Mouse (Mus musculus): ENCODE measurements around the gene Rgl2. TPM values are rescaled to one million over a fixed set of nuclear protein-coding genes. Genes with fewer than 3 reads are reported as not detected.

Rgl2 gene
- polyA plus RNA-seq (2021; fragmentation: Nextera tagmentation) = 4.3 and 4.4 TPM in 2 replicates
- long read RNA-seq, experiment 1, partial matches to known transcripts = 3 of 9 reads
- long read RNA-seq, experiment 1, other reads (novel, unspliced or antisense) = 2 of 9 reads
- long read RNA-seq, experiment 2, transcript Rgl2-201 (18 exons, 3,252 nt) = major isoform, 28 of 92 reads
- long read RNA-seq, experiment 2, partial matches to known transcripts = 10 of 92 reads
- long read RNA-seq, experiment 2, other reads (novel, unspliced or antisense) = 54 of 92 reads

DNA sequence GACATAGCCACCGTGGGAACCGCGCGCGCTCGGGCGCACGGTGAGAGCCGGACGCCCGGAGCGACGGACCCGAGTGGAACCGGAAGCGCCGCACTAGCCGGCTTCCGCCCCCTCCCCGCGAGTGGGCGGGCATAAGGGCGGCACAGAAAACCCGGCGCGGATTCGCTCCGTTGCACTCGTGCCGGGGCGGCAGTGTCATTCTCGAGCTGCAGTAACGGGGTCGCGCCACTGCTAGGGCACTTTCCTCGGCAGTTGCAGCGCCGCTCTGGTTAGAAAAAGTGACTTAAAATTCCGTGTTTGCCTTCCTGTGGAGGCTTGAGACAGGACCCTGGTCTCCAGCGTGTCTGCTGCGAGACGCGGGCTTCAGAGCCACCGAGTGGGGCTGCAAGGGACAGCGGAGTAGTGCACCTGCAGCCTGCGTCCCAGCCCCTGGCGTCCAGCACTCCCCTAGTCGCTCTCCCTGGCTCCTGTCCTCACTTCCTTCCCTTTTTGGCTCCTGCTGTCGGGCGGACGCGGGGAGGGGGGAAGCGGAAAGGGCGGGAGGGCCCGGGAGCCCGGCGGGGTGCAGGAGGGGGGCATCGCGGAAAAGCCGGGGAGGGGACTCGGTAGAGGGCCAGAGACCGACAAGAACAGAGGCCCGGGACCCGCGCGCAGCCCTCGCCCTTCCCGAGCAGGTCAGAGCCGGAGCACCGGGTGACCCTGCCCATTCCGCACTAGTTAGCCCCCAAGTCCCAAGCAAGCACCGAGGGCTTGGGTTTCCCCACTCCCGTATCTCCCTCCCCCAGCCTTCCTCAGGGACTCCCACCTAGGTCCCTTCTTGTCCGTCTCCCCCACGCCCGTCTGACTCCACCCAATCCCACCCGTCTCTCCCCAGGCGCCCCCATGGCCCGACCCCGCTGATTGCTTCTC is at the start of gene Rgl2:
Rgl2 (plus strand) TSS at position 173 of the 909 bp plus-strand sequence.

GRCm38 (mm10) chr17:33890533-33891059 is 38.7 kb upstream of the Rgl2 start, which contains the start of gene Kifc1:
TSS of gene Kifc1 (minus strand) at chr17:33890661.

DNA sequence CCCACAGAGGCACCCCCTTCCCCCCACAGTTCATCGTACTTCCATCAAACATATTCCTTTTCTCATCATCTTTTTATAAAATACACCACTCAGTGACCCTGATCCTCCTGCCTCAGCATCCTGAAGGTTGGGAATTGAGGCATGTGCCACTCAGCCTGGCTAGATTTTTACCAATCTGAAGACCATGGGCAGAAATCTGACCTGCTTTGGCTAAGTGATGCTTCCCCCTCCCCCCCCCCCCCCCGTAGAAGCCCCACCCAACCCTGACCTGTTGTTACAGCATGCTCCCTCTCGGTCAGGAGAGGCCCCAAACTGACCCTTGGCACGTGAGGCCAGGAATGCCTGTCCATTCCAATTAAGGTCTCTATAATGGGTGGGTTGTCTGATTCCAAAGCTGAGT is 24.5 kb upstream of the Rgl2 start, which contains the start of gene Platr17:
Platr17 (plus strand) TSS at position 301 of the 400 bp plus-strand sequence.

DNA sequence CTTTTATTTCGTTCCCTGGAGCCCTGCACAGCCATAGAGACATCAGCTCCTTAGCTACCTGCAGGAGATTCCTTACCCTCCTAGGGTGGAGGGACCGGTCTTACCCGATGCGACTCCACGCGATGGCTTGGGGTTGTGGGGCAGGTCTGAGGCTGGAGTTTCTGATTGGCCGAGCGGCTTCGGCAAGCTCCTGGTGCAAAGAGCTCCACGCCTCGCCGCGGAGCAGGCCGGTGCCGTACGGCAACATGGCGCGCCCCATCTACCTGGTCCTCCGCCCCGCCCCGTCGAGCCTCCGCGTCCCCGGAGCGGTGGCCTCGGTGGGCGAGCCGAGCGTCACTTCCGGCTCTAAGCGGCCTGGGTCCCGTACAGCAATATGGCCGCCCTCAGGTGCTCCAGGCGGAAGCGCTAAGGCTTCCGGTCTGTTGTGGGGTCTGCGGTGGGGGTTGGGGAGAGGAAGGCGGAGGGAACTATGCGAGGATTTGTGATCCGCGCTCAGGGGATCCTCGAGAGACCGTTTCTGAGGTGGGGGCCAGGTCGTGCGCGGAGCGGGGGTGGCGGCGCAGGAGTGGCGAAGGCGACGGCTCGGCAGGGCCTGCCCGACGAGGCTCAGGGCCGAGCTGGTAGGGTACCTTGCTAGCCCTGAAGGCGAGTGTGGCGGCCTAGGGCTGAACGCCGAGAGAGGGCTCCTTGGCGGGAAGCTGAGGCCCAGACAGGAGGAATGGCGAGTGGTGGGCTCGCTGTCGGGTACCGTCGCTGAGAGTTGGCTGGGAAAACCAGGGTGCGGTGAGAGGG is 20.1 kb upstream of the Rgl2 start, which contains the start of gene Daxx:
Daxx (plus strand) TSS at position 338 of the 792 bp plus-strand sequence.

DNA sequence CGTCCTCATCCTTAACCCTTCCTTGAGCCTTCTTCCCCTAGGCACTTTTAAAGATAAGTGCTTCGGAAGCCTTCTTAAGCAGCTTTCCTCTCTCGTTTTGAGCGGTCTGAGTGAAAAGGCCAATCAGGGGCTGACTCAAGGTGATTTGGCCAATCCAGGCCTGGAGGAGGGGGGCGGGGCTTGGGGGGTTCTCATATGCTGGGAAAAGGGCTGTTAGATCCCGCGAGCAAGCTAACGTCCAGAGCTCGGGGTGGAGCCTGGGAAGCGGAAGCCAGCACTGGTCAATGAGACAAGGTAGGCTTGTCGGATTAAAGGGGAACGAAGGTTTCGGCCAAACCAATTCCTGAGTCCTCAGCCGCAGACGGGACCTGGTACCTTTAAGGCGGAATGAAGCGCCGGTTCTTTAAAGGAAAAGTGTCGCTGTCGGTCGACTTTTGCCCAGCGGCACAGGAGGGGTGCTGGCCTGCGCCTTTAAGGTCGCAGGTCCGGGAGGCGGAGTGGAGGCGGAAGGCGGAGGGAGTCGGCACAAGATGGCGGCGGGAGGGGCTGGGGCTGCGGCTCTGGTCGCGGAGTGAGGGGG is 13.6 kb upstream of the Rgl2 start, which contains the start of the genes Tapbp and Zbtb22:
Tapbp (plus strand) TSS at position 229 of the 580 bp plus-strand sequence.
Zbtb22 (plus strand) TSS at position 234 of the 580 bp plus-strand sequence.

GRCm38 (mm10) chr17:33940206-33940805 is 11.0 kb downstream of the Rgl2 start, which contains the start of the genes Pfdn6 and Wdr46:
TSS of gene Pfdn6 (minus strand) at chr17:33940343.
TSS of gene Wdr46 (plus strand) at chr17:33940660.

DNA sequence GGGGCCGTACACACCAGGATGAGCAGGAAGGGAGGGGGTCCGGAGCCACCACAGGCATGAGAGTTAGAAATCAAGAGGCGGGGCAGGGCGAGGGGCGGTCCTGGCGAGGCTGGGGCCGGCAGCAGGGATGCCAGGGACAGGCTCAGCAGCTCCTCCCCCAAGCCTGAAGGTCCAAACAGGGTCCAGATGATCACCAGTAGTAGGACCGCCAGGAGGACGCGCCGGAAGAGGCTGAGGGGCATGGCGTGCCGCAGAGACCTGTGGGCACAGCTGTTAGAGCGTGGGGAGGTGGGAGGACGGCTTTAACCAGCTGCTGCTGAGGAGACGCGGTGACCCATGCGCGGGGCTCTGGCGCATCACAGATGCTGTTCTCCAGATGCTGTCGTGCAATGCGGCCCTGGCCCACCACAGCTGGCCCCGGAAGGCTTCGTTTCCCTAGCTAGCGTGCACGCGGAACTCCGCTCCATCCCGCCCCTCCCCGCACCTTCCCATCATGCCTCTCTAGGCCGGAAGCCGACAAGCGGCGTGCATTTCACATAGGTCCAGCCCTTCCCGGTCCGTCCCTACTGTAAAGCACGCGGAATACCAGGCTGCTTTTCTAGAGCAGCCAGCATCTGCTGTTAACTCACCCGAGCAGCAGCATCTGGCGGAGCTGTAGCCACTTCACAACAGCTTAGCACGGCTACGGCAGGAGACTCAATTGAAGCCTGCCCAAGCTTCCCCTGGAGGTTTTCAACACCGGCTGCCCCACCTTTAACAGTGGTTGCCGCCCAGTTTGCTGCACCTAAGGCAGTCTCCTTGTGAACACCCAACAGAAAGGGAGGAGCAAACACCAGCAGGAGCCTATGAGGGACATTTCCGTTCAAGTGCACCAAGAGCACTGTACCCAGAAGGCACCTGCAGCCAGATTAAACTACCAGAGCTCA is 21.9 kb downstream of the Rgl2 start, which contains the start of gene B3galt4:
B3galt4 (minus strand) TSS at position 468 of the 926 bp plus-strand sequence.

GRCm38 (mm10) chr17:33955555-33956214 is 26.3 kb downstream of the Rgl2 start, which contains the start of the genes Vps52 and Rps18:
TSS of gene Vps52 (plus strand) at chr17:33955812.
TSS of gene Rps18 (minus strand) at chr17:33956001.

Small RNAs within 50 kb of the gene (microRNA-seq; reads per million reads assigned to microRNA genes)
- not detected for gene Gm27740

Other genes with a start within 250 kb of the Rgl2 start
- 45.8 and 55.2 TPM in 2 replicates for gene Hnrnpm, start 242.7 kb upstream of the Rgl2 start, polyA plus RNA-seq (2021; fragmentation: Nextera tagmentation)
- gene March2, start 210.9 kb upstream of the Rgl2 start, polyA plus RNA-seq (2021; fragmentation: Nextera tagmentation) = 33.7 and 36.0 TPM in 2 replicates
- 642 and 757 TPM in 2 replicates for gene Rab11b, start 169.0 kb upstream of the Rgl2 start, polyA plus RNA-seq (2021; fragmentation: Nextera tagmentation)
- 4.1 and 4.8 TPM in 2 replicates for gene Angptl4, start 147.7 kb upstream of the Rgl2 start, polyA plus RNA-seq (2021; fragmentation: Nextera tagmentation)
- gene Kank3, start 119.0 kb upstream of the Rgl2 start, polyA plus RNA-seq (2021; fragmentation: Nextera tagmentation) = 18.6 and 21.5 TPM in 2 replicates
- 3,625 and 3,721 TPM in 2 replicates for gene Rps28, start 105.0 kb upstream of the Rgl2 start, polyA plus RNA-seq (2021; fragmentation: Nextera tagmentation)
- gene Ndufa7, start 105.0 kb upstream of the Rgl2 start, polyA plus RNA-seq (2021; fragmentation: Nextera tagmentation) = 965 and 1,137 TPM in 2 replicates
- gene Cd320, start 86.5 kb upstream of the Rgl2 start, polyA plus RNA-seq (2021; fragmentation: Nextera tagmentation) = 51.3 and 62.0 TPM in 2 replicates
- not detected in 2 replicates for gene Gm7029, start 55.7 kb upstream of the Rgl2 start, polyA plus RNA-seq (2021; fragmentation: Nextera tagmentation)
- gene Kifc1, start 38.9 kb upstream of the Rgl2 start, polyA plus RNA-seq (2021; fragmentation: Nextera tagmentation) = 0.51 TPM in 1 of 2 replicates, not detected in the other
- gene Platr17, start 24.4 kb upstream of the Rgl2 start, polyA plus RNA-seq (2021; fragmentation: Nextera tagmentation) = 0.60 and 0.75 TPM in 2 replicates
- gene Daxx, start 20.1 kb upstream of the Rgl2 start, polyA plus RNA-seq (2021; fragmentation: Nextera tagmentation) = 18.8 and 19.0 TPM in 2 replicates
- 28.3 and 30.0 TPM in 2 replicates for gene Tapbp, start 13.6 kb upstream of the Rgl2 start, polyA plus RNA-seq (2021; fragmentation: Nextera tagmentation)
- 4.5 and 4.6 TPM in 2 replicates for gene Zbtb22, start 13.6 kb upstream of the Rgl2 start, polyA plus RNA-seq (2021; fragmentation: Nextera tagmentation)
- 105 and 106 TPM in 2 replicates for gene Pfdn6, start 10.8 kb downstream of the Rgl2 start, polyA plus RNA-seq (2021; fragmentation: Nextera tagmentation)
- 5.0 and 6.5 TPM in 2 replicates for gene Wdr46, start 11.1 kb downstream of the Rgl2 start, polyA plus RNA-seq (2021; fragmentation: Nextera tagmentation)
- gene B3galt4, start 21.9 kb downstream of the Rgl2 start, polyA plus RNA-seq (2021; fragmentation: Nextera tagmentation) = 2.0 and 2.1 TPM in 2 replicates
- gene Vps52, start 26.3 kb downstream of the Rgl2 start, polyA plus RNA-seq (2021; fragmentation: Nextera tagmentation) = 48.0 and 48.1 TPM in 2 replicates
- 812 and 816 TPM in 2 replicates for gene Rps18, start 26.5 kb downstream of the Rgl2 start, polyA plus RNA-seq (2021; fragmentation: Nextera tagmentation)
- 37.2 and 44.8 TPM in 2 replicates for gene H2-K1, start 70.8 kb downstream of the Rgl2 start, polyA plus RNA-seq (2021; fragmentation: Nextera tagmentation)
- 3.7 TPM in 2 replicates for gene Ring1, start 95.1 kb downstream of the Rgl2 start, polyA plus RNA-seq (2021; fragmentation: Nextera tagmentation)
- gene H2-Ke6, start 98.5 kb downstream of the Rgl2 start, polyA plus RNA-seq (2021; fragmentation: Nextera tagmentation) = 42.0 and 44.5 TPM in 2 replicates
- 68.1 and 70.9 TPM in 2 replicates for gene Slc39a7, start 102.1 kb downstream of the Rgl2 start, polyA plus RNA-seq (2021; fragmentation: Nextera tagmentation)
- gene Rxrb, start 102.3 kb downstream of the Rgl2 start, polyA plus RNA-seq (2021; fragmentation: Nextera tagmentation) = 10.4 and 11.9 TPM in 2 replicates
- 0.26 and 0.31 TPM in 2 replicates for gene Col11a2, start 109.9 kb downstream of the Rgl2 start, polyA plus RNA-seq (2021; fragmentation: Nextera tagmentation)
- 1.9 TPM in 2 replicates for gene H2-Oa, start 162.8 kb downstream of the Rgl2 start, polyA plus RNA-seq (2021; fragmentation: Nextera tagmentation)
- 41.6 and 44.5 TPM in 2 replicates for gene H2-DMa, start 190.0 kb downstream of the Rgl2 start, polyA plus RNA-seq (2021; fragmentation: Nextera tagmentation)
- 39.6 and 50.6 TPM in 2 replicates for gene Brd2, start 193.1 kb downstream of the Rgl2 start, polyA plus RNA-seq (2021; fragmentation: Nextera tagmentation)
- 0.23 and 0.52 TPM in 2 replicates for gene H2-DMb2, start 213.8 kb downstream of the Rgl2 start, polyA plus RNA-seq (2021; fragmentation: Nextera tagmentation)
- gene H2-DMb1, start 223.5 kb downstream of the Rgl2 start, polyA plus RNA-seq (2021; fragmentation: Nextera tagmentation) = 4.0 and 6.9 TPM in 2 replicates

All from layer of hippocampus, adult 6 months (tissue).